Mouse (Mus musculus): ENCODE results near the gene Prkra.

DNA sequence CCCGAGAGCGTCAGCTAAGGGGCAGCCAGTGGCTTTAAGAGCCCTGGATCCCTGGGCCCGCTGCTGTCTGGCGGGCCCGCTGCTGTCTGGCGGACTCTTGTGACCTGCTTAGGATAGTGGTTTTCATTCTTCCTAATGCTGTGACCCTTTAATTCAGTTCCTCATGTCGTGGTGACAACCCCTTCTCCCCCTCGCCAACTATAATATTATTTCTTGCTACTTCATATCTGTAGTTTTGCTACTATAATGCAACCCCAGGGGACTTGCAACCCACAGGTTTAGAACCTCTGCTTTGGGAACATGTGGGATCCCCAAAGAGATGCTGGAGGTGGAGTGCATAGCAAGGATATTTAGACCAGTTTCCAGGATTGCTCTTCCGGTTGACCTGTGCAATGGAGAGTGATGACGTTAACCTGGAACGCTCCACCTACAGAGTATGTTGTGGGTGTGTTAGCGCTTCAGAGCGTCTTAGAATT is 889 bp upstream of the Prkra start:
- TF ChIP-seq CTCF (IDR thresholded peaks at IDR 0.05 in 2 of 3, conservative IDR thresholded peaks at IDR 0.05 in 1 of 3; ENCODE audit: control insufficient read depth in 1 of 3, insufficient read depth in 1 of 3, low read depth in 2 of 3, low read length in 3 of 3, poor library complexity in 1 of 3, severe bottlenecking in 1 of 3) (no peak), ELF1 (IDR thresholded peaks at IDR 0.05; ENCODE audit: low read depth, low read length) (0 out of 2 replicates have a peak, but pooled peaks have one; percentile 8), KAT2A (conservative IDR thresholded peaks at IDR 0.05; ENCODE audit: low read depth, low read length) (no peak), EP300 (IDR thresholded peaks at IDR 0.05; ENCODE audit: low read depth in 1 of 2, low read length in 2 of 2) (no peak), E2F4 (IDR thresholded peaks at IDR 0.05; ENCODE audit: borderline replicate concordance, low read depth, low read length) (no peak), MEF2A (IDR thresholded peaks at IDR 0.05; ENCODE audit: extremely low read depth, insufficient replicate concordance, low read depth, low read length, poor library complexity, severe bottlenecking) (no peak), GABPA (IDR thresholded peaks at IDR 0.05; ENCODE audit: low read depth, low read length) (no peak), POLR2AphosphoS5 (IDR thresholded peaks at IDR 0.05; ENCODE audit: borderline replicate concordance, low read depth, low read length) (no peak), HCFC1 (IDR thresholded peaks at IDR 0.05; ENCODE audit: low read depth, low read length) (peak; percentile 32; the same call in 1 of the 2 replicates), UBTF (IDR thresholded peaks at IDR 0.05; ENCODE audit: borderline replicate concordance, insufficient read depth, low read depth, low read length) (no peak), POLR2A (IDR thresholded peaks at IDR 0.05; ENCODE audit: control insufficient read depth in 1 of 2, insufficient read depth in 1 of 2, low read depth in 1 of 2, low read length in 2 of 2, poor library complexity in 1 of 2) (no peak), ZKSCAN1 (IDR thresholded peaks at IDR 0.05; ENCODE audit: low read depth, low read length) (no peak)
